Mouse (Mus musculus): ENCODE measurements at regions not wholly inside any gene's neighbourhood (a gene's known extent, or its start where the extent isn't known, plus 50 kb on each side); places are given as distances from the start of the nearest gene placed in this dataset.

GRCm38 (mm10) chr6:51189173-51189572 lies 243.3 kb upstream of the Nfe2l3 start:
- no peak for DNase-seq

- no peak for DNase-seq
Measured at GRCm38 (mm10) chr6:51192826-51193225, 239.6 kb upstream of the Nfe2l3 start.

GRCm38 (mm10) chr6:51193356-51193755 lies 239.1 kb upstream of the Nfe2l3 start:
- no peak for DNase-seq

- no peak for DNase-seq
Measured at GRCm38 (mm10) chr6:51196391-51196790, 236.1 kb upstream of the Nfe2l3 start.

- DNase-seq, result no peak
Measured at GRCm38 (mm10) chr6:51197000-51197774, 235.3 kb upstream of the Nfe2l3 start.

- DNase-seq, result no peak
Measured at GRCm38 (mm10) chr6:51200207-51200606, 232.3 kb upstream of the Nfe2l3 start.

GRCm38 (mm10) chr6:51200837-51201236 lies 231.6 kb upstream of the Nfe2l3 start:
- no peak for DNase-seq

GRCm38 (mm10) chr6:51204306-51204705 lies 228.2 kb upstream of the Nfe2l3 start:
- DNase-seq, result no peak

- DNase-seq, result no peak
Measured at GRCm38 (mm10) chr6:51205411-51205810, 227.1 kb upstream of the Nfe2l3 start.

- peak; percentile 65 to 77 for DNase-seq
Measured at GRCm38 (mm10) chr6:51206712-51207505, 225.6 kb upstream of the Nfe2l3 start.

GRCm38 (mm10) chr6:51207587-51208361 lies 224.7 kb upstream of the Nfe2l3 start:
- DNase-seq, result no peak

- DNase-seq, result peak; percentile 42 to 66
Measured at GRCm38 (mm10) chr6:51208660-51209396, 223.6 kb upstream of the Nfe2l3 start.

- DNase-seq, result no peak
Measured at GRCm38 (mm10) chr6:51211418-51211817, 221.1 kb upstream of the Nfe2l3 start.

- no peak for DNase-seq
Measured at GRCm38 (mm10) chr6:51212216-51212615, 220.3 kb upstream of the Nfe2l3 start.

- no peak for DNase-seq
Measured at GRCm38 (mm10) chr6:51215371-51215770, 217.1 kb upstream of the Nfe2l3 start.

GRCm38 (mm10) chr6:51216472-51216871 lies 216.0 kb upstream of the Nfe2l3 start:
- peak; percentile 11 to 19 for DNase-seq

GRCm38 (mm10) chr6:51219691-51220090 lies 212.8 kb upstream of the Nfe2l3 start:
- no peak for DNase-seq

GRCm38 (mm10) chr6:51220778-51221177 lies 211.7 kb upstream of the Nfe2l3 start:
- DNase-seq, result no peak

- no peak for DNase-seq
Measured at GRCm38 (mm10) chr6:51236077-51236740, 196.3 kb upstream of the Nfe2l3 start.

GRCm38 (mm10) chr6:51240039-51240438 lies 192.4 kb upstream of the Nfe2l3 start:
- no peak for DNase-seq

- no peak for DNase-seq
Measured at GRCm38 (mm10) chr6:51250233-51250632, 182.2 kb upstream of the Nfe2l3 start.

GRCm38 (mm10) chr6:51251432-51251831 lies 181.0 kb upstream of the Nfe2l3 start:
- DNase-seq, result no peak

All from cerebellum, postnatal 36 days (tissue).